Mouse (Mus musculus) cerebellum, adult 2 months (tissue): ENCODE data around the gene Hoxc5. TPM values are rescaled to one million over a fixed set of nuclear protein-coding genes. Genes with fewer than 3 reads are reported as not detected.

Experiments used
- DNase-seq, 2 experiments: peaks; one replicate each; pipeline ENCODE4 v3.0.0; 2021
- H3K27ac ChIP-seq: fragments of 200-500 bp; 2 replicates; pipeline ENCODE4 v1.5.1; 2012; ENCODE audit warnings: low read length, control low read depth, inconsistent platforms; ENCODE audit not compliant: insufficient read depth
- H3K27me3 ChIP-seq: fragments of 200-500 bp; 2 replicates; pipeline ENCODE4 v1.6.1; 2012; ENCODE audit warnings: inconsistent platforms, mild to moderate bottlenecking, low read length, moderate library complexity; ENCODE audit not compliant: control insufficient read depth, insufficient read depth
- H3K4me1 ChIP-seq: fragments of 200-500 bp; 2 replicates; pipeline ENCODE4 v1.6.1; 2011; ENCODE audit warnings: low read length; ENCODE audit not compliant: control insufficient read depth, insufficient read depth
- H3K4me3 ChIP-seq: fragments of 200-500 bp; replicated peaks from 2 replicates; pipeline ENCODE3; 2011; ENCODE audit warnings: mild to moderate bottlenecking, low read depth, low read length, control low read depth; ENCODE audit not compliant: insufficient read depth
- CTCF ChIP-seq: fragments of 200-500 bp; IDR thresholded peaks from 2 replicates; pipeline ENCODE4 v1.5.1; 2011; ENCODE audit warnings: low read depth, mild to moderate bottlenecking, control low read depth, low read length, moderate library complexity, borderline replicate concordance; ENCODE audit not compliant: insufficient read depth
- POLR2A ChIP-seq: fragments of 200-500 bp; IDR thresholded peaks from 2 replicates; pipeline ENCODE4 v1.6.1; 2011; ENCODE audit warnings: low read length, control low read depth, borderline replicate concordance; ENCODE audit not compliant: insufficient read depth
- WGBS: fragments of 180-500 bp; shearing (Covaris S2); methylation state at CpG from one replicate; pipeline ENCODE4 v1.1.7; 2018; 5-methylcytosine and 5-hydroxymethylcytosine counted together
- polyA plus RNA-seq: library from polyadenylated mRNA; depleted of rRNA; stranded (reverse); fragments of >200 nt; gene quantifications from 2 replicates; pipeline ENCODE4 v1.2.3, GENCODE M21; 2012

Gene Hoxc5
- polyA plus RNA-seq, 1 experiment = 2.2 TPM

DNA sequence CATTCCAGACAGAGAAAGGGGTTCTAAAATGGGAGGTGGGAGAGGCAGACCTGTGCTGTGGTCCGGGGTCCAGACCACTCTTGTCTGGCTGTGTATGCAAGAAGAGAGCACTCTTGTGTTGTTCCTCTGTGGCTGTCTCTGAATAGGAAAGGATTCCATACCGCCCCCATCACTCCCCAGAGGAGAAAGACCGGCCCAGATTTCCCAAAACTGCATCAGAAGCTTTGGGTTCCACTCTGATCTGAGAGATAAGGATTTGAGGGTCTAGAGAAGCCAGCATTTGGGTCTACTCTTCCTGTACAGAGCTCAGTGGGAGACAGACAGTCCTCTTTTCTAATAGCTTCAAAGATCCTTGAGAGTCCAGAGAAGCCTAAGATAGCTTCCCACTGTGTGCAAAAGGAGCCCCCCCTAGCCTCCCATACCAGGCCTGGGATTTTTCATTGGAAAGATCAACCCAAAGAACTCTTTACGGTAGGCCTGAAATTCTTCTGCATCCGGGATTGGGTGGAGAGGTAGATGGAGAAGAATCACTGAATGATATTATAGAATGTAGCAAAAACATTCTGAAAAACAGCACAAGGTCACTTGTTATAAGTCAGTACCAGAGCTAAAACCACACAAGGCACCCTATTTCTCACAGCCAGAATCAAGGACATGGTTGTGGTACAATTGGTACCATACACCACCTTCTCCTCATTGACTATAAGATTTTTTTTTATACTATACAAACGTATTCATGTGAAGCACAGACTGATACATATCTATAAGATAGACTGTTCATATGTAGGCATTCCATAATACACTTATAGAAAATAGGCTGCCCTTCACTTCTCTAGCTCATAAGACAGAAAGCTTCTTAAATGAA, 44.4 kb upstream of the Hoxc5 start:
- no peak for TF ChIP-seq POLR2A
- no peak for TF ChIP-seq CTCF
- Histone ChIP-seq H3K27me3 (peaks cover 21% of the 10 kb centered on the region; the same call in 1 of the 2 replicates), H3K4me1 (no peaks in the 10 kb centered on the region), H3K4me3 (no peak overlapping the region), H3K27ac (no peak overlapping the region)
- DNase-seq = no peak
- WGBS = 14% methylated on average over 6 of the region's 6 CpGs

- H3K4me3 ChIP-seq = no peak overlapping the region
- 2% methylated on average over 40 of the region's 40 CpGs for WGBS
- DNase-seq = no peak
- no peak overlapping the region for H3K27ac ChIP-seq
- peaks cover 6% of the 10 kb centered on the region; the same call in 1 of the 2 replicates for H3K27me3 ChIP-seq
- no peaks in the 10 kb centered on the region for H3K4me1 ChIP-seq
- TF ChIP-seq CTCF (no peak), POLR2A (no peak)
These were observed 40.1 kb upstream of the Hoxc5 start for GRCm38 (mm10) chr15:102927032-102927645.

GRCm38 (mm10) chr15:102931706-102932358, 35.4 kb upstream of the Hoxc5 start:
- Histone ChIP-seq H3K27me3 (peaks cover 8% of the 10 kb centered on the region; the same call in 1 of the 2 replicates), H3K27ac (no peak overlapping the region), H3K4me3 (no peak overlapping the region), H3K4me1 (no peaks in the 10 kb centered on the region)
- WGBS = 3% methylated on average over 23 of the region's 23 CpGs
- no peak for DNase-seq
- TF ChIP-seq POLR2A = no peak
- TF ChIP-seq CTCF = no peak

DNA sequence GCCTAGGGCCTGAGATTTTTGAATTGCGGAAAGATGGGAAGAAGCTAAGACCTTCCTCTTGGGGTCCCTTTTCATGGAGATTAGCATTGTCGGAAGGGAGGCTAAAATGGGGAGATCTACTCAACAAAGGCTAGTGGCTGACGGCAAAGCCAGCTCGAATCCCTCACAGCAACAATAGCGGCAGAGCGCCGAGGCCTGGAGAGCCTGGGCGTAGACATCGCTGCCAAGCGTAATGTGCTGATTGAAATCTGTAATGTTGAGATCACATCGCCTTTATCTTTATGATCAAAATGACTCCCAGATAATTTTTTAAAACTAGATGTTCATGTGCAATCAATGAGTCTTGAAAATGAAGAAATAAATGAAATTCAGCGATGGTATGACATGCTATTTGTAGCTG, 32.8 kb upstream of the Hoxc5 start:
- H3K4me1 ChIP-seq = no peaks in the 10 kb centered on the region
- WGBS = 2% methylated on average over 12 of the region's 12 CpGs
- TF ChIP-seq CTCF = no peak
- TF ChIP-seq POLR2A = no peak

DNA sequence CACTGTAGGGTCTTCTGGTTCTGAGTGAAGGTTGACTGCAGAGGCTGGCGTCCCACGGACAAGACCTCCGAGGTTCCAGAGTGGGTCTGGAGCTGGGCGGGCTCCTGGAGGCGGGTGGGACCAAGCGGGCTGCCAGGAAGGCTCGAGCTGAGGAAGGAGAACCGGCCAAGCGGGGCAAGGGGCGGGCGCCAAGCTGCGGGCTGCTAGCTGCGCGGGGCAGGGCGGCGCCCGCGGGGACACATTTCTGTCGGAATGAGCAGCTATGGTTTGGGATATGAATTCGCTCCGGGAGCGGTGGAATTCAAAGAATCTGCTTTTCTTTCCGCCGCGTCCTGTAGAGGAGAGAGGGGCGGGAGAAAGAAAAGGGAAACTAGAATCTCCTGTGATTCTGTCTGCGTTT, 32.3 kb upstream of the Hoxc5 start:
- H3K4me1 ChIP-seq = no peaks in the 10 kb centered on the region
- no peak for DNase-seq
- no peak overlapping the region for H3K27ac ChIP-seq
- TF ChIP-seq CTCF = no peak
- TF ChIP-seq POLR2A = no peak
- H3K4me3 ChIP-seq = no peak overlapping the region
- H3K27me3 ChIP-seq = peaks cover 6% of the 10 kb centered on the region; the same call in 1 of the 2 replicates
- under 1% methylated on average over 27 of the region's 27 CpGs for WGBS

More for the DNA sequence above, 32.8 kb upstream of the Hoxc5 start:
- Histone ChIP-seq H3K27ac (no peak overlapping the region), H3K27me3 (peaks cover 6% of the 10 kb centered on the region; the same call in 1 of the 2 replicates), H3K4me3 (no peak overlapping the region)
- no peak for DNase-seq

DNA sequence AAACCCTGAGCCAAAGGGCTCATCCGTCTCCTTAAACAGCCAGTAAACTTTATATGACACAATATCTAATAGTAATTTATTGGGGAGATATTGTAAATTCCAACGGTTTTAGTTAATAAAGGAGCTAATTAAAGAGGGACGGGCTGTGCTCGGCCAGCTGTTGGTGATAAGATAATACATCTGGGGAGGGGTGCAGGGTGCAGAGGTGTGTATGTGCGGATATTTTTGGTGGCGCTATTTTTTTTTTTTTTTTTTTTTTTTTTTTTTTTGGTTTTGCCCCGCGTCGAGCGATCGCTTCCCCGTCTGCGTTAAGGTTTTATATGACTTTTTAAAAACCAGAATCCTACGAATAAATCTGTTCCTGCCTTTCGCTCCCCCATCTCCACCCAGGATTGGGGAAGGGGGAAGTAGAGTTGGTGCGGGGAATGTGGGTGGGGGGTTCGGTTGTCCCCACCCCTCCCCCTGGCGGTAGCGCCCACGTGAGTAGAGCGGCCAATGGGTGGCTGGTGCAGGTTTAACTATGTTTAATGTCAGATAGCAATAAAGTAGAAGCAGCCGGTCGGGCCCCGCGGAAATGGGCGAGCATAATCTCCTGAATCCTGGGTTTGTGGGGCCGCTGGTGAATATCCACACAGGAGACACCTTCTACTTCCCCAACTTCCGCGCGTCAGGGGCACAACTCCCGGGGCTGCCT, 30.8 kb upstream of the Hoxc5 start, which contains the start of gene Hoxc12:
Gene Hoxc12, plus strand, starts transcription at position 479 of the 694 bp plus-strand sequence.
- H3K4me1 ChIP-seq = no peaks in the 10 kb centered on the region
- no peak within 1 kb of the TSS for H3K27ac ChIP-seq
- 3% methylated on average over 31 of the region's 31 CpGs for WGBS
- no peak for DNase-seq
- TF ChIP-seq CTCF (no peak), POLR2A (no peak)
- peaks cover 7% of the 10 kb centered on the region; the same call in 1 of the 2 replicates for H3K27me3 ChIP-seq
- no peak within 1 kb of the TSS for H3K4me3 ChIP-seq

DNA sequence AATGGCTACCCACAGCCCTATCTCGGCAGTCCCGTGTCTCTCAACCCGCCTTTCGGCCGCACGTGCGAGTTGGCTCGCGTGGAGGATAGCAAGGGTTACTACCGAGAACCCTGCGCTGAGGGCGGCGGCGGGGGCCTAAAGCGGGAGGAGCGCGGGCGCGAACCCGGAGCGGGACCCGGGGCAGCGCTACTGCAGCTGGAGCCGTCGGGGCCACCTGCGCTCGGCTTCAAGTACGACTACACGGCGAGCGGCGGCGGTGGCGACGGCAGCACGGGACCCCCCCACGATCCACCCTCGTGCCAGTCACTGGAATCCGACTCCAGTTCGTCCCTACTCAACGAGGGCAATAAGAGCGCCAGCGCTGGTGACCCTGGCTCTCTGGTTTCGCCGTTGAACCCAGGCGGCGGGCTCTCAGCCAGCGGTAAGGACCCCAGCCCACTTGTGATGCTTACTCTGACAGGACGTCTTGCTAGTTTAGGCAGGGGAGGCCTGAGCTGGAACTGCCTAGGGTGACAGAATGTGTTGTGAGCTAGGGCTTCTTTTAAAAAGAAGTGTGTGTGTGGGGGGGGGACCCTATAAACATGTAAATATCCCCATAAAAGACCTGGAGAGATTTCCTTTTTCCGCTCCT, 30.1 kb upstream of the Hoxc5 start:
- Histone ChIP-seq H3K4me3 (no peak overlapping the region), H3K27me3 (peaks cover 7% of the 10 kb centered on the region; the same call in 1 of the 2 replicates), H3K27ac (no peak overlapping the region), H3K4me1 (no peaks in the 10 kb centered on the region)
- TF ChIP-seq CTCF = no peak
- no peak for TF ChIP-seq POLR2A
- no peak for DNase-seq
- under 1% methylated on average over 50 of the region's 50 CpGs for WGBS
